In genomic region chr16:13541816-13542215, GRCm38 (mm10) we compare ENCODE assay signal across 20 mouse cellular contexts.
DNase-seq lines count a peak whose midpoint lies in the region; ATAC-seq and TF ChIP-seq lines count a peak whose summit lies in the region.
"Had no signal": no experiment of that assay in that cellular context is flagged by ENCODE, and none has a peak within 500 bp of the region (broad histone marks: within the 10 kb centered on the region; RNA-seq: fewer than 3 reads in every experiment).

No protein-coding gene starts in this region.

- TF ChIP-seq CTCF in lung, embryonic 14.5 days (IDR thresholded peaks at IDR 0.05; ENCODE audit: low read depth): no peak

- DNase-seq in heart, adult 11 months: peak; percentile 90
- DNase-seq in lung, embryonic 14.5 days: peak; percentile 33
- DNase-seq in lung, postnatal 25 days (ENCODE audit: low spot score): no peak
- DNase-seq in MN1 (ENCODE audit: low spot score): peak; percentile 9
- DNase-seq in Muller cell, postnatal 12 days (ENCODE audit: inconsistent ontology term): peak; percentile 17
- DNase-seq: adrenal gland, postnatal 25 days; forebrain, postnatal 0 days; gastrocnemius, adult 2 months; kidney, adult 2 months; layer of hippocampus, postnatal 36 days; thymus, postnatal 25 days had no signal

- H3K4me1 ChIP-seq in heart, embryonic 11.5 days (ENCODE audit: control insufficient read depth, insufficient read depth, low read length): no peaks in the 10 kb centered on the region
- H3K4me1 ChIP-seq in lung, embryonic 14.5 days (ENCODE audit: insufficient read depth): no peaks in the 10 kb centered on the region
- H3K4me1 ChIP-seq: embryonic facial prominence, embryonic 15.5 days; limb, embryonic 15.5 days; liver, embryonic 15.5 days; midbrain, embryonic 13.5 days had no signal

- peaks cover 11% of the 10 kb centered on the region for H3K36me3 ChIP-seq in heart, embryonic 11.5 days (ENCODE audit: control insufficient read depth, insufficient read depth, low read length)
- H3K36me3 ChIP-seq in lung, embryonic 14.5 days (ENCODE audit: insufficient read depth): peaks cover 10% of the 10 kb centered on the region; the same call in 1 of the 2 replicates

- 69% methylated on average over 4 of the region's 4 CpGs for WGBS in heart, embryonic 11.5 days (ENCODE audit: insufficient replicate concordance)
- 63% methylated on average over 4 of the region's 4 CpGs for WGBS in lung, embryonic 14.5 days

- H3K9me3 ChIP-seq in heart, embryonic 11.5 days (replicated peaks; ENCODE audit: control insufficient read depth, low read length): peaks cover 16% of the 10 kb centered on the region
- H3K9me3 ChIP-seq in lung, embryonic 14.5 days (ENCODE audit: low read depth, low read length): peaks cover 17% of the 10 kb centered on the region

- no peak overlapping the region for H3K9ac ChIP-seq in heart, embryonic 11.5 days (ENCODE audit: low read depth, low read length)
- H3K9ac ChIP-seq in lung, embryonic 14.5 days: no peak overlapping the region
- H3K9ac ChIP-seq: embryonic facial prominence, embryonic 15.5 days; forebrain, postnatal 0 days; limb, embryonic 15.5 days; liver, embryonic 15.5 days; midbrain, embryonic 13.5 days had no signal

- H3K4me3 ChIP-seq in heart, embryonic 11.5 days (ENCODE audit: low read depth, low read length): no peak overlapping the region
- no peak overlapping the region for H3K4me3 ChIP-seq in lung, embryonic 14.5 days (ENCODE audit: low read depth, low read length)
- H3K4me3 ChIP-seq: embryonic facial prominence, embryonic 15.5 days; gastrocnemius, adult 2 months; heart, adult 2 months; limb, embryonic 15.5 days; liver, embryonic 15.5 days; midbrain, embryonic 13.5 days; myocyte had no signal

- ATAC-seq in heart, embryonic 11.5 days (replicated peaks; ENCODE audit: insufficient number of reproducible peaks, low FRiP score, low TSS enrichment): no peak
- no peak for ATAC-seq in lung, embryonic 14.5 days (ENCODE audit: insufficient read depth)
- ATAC-seq in frontal cortex, adult (ENCODE audit: low TSS enrichment): no peak
- ATAC-seq: forebrain, postnatal 0 days; midbrain, embryonic 13.5 days; Patski had no signal

- H3K27me3 ChIP-seq in heart, embryonic 11.5 days (ENCODE audit: control insufficient read depth, insufficient read depth, low read length): no peaks in the 10 kb centered on the region
- H3K27me3 ChIP-seq in lung, embryonic 14.5 days (ENCODE audit: insufficient read depth, low read length): no peaks in the 10 kb centered on the region
- H3K27me3 ChIP-seq: embryonic facial prominence, embryonic 15.5 days; limb, embryonic 15.5 days; liver, embryonic 15.5 days; midbrain, embryonic 13.5 days; Patski had no signal

- H3K27ac ChIP-seq in heart, embryonic 11.5 days (ENCODE audit: low read depth, low read length): no peak overlapping the region
- no peak overlapping the region for H3K27ac ChIP-seq in lung, embryonic 14.5 days (ENCODE audit: low read depth)
- H3K27ac ChIP-seq: embryonic facial prominence, embryonic 15.5 days; gastrocnemius, adult 2 months; limb, embryonic 15.5 days; liver, embryonic 15.5 days; midbrain, embryonic 13.5 days had no signal

- H3K4me2 ChIP-seq in heart, embryonic 11.5 days: no peak overlapping the region
- H3K4me2 ChIP-seq in lung, embryonic 14.5 days: no peak overlapping the region
- H3K4me2 ChIP-seq: embryonic facial prominence, embryonic 15.5 days; limb, embryonic 15.5 days; liver, embryonic 15.5 days; midbrain, embryonic 13.5 days had no signal
